Mouse (Mus musculus) Patski (cell line): ENCODE results near the gene Abce1. TPM values are rescaled to one million over a fixed set of nuclear protein-coding genes. Genes with fewer than 3 reads are reported as not detected.
A peak's percentile ranks its signal among the peaks of the same experiment; 100 is the strongest.
"Not testable (repeated sequence)": the region's sequence is repeated elsewhere in the genome, so short reads cannot be mapped to it uniquely, and the experiment has no call there.

ENCODE experiments used
- ATAC-seq: fragments of 100-300 bp; one replicate; pipeline ENCODE4 v1.8.0; 2021
- CTCF ChIA-PET: fragments of 350-600 bp; sonication (Branson Sonifier 250); formaldehyde crosslinking; loops from one replicate; lab custom pipeline; 2022; ENCODE audit warnings: inconsistent platforms; lab: Charles Lee
- POLR2A ChIA-PET: fragments of 350-600 bp; sonication (Branson Sonifier 250); formaldehyde crosslinking; loops from one replicate; lab custom pipeline; 2022; ENCODE audit warnings: antibody characterized with exemption, inconsistent platforms; lab: Charles Lee
- DNase-seq: peaks from one replicate; pipeline ENCODE4 v3.0.0-alpha.2; 2011; ENCODE audit warnings: low read depth, low spot score
- H3K27me3 ChIP-seq: fragments of 371-371 bp; one replicate; pipeline ENCODE4 v1.5.1; 2021
- CTCF ChIP-seq: fragments of 100-300 bp; IDR thresholded peaks from one replicate; pipeline ENCODE4 v1.5.1; 2021
- in situ Hi-C: fragments of 300-500 bp; cut with MboI; formaldehyde crosslinking; loops from 3 replicates; pipeline ENCODE4 v1.11.1; 2018; ENCODE audit warnings: low pct_unique_long_range_greater_than_20kb, mixed read lengths
- polyA plus RNA-seq: library from polyadenylated mRNA; unstranded; gene quantifications from one replicate; pipeline ENCODE4 v1.2.3, GENCODE M21; 2021

Abce1 gene
- polyA plus RNA-seq, 1 experiment from 2014 or later: 99.0 TPM

DNA sequence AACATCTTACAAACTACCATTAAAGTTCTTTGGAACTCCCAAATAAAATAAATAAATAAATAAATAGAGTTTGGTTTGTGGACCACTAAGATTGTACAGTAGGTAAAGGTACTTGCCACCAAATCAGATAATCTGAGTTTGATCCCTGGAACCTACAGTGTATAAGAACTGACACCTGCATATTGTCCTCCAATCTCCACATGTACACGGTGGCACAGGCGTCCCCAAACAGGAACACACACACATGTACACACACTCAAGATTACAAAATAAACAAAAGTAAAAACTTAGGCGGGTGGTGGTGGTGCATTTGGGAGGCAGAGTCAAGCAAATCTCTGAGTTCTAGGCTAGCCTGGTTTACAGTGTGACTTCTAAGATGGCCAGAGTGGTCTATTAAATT lies 4.9 kb downstream of the Abce1 start:
- TF ChIP-seq CTCF: no peak
- CTCF ChIA-PET: no interaction called here
- POLR2A ChIA-PET: no interaction called here
- in situ Hi-C loops: loop anchor here (25.0 kb wide), 1 partner anchor 1281 kb away; no protein-coding TSS in a partner anchor
- ATAC-seq: no peak
- H3K27me3 ChIP-seq: no peaks in the 10 kb centered on the region
- no peak for DNase-seq

DNA sequence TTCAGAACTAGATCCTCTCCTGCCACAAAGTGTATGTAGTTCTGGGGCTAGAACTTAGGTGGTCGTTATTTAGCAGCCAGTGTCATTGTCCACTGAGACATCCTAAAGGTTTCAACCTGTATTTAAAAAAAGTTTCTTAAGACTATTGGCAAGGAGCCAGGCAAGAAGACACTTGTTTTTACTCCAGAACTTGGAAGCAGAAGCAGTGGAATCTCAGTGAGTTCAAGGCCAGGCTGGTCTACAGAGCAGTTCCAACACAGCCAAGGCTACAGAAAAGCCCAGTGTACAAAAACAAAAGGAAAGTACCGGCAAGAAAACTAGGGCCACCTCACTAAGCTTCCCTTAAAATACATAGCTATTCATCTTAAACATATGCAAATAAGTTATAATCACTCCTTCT lies 19.0 kb downstream of the Abce1 start:
- POLR2A ChIA-PET: no interaction called here
- CTCF ChIA-PET: no interaction called here
- H3K27me3 ChIP-seq: no peaks in the 10 kb centered on the region
- TF ChIP-seq CTCF: no peak
- DNase-seq (no peak), ATAC-seq (no peak)
- in situ Hi-C loops: no loop called here

DNA sequence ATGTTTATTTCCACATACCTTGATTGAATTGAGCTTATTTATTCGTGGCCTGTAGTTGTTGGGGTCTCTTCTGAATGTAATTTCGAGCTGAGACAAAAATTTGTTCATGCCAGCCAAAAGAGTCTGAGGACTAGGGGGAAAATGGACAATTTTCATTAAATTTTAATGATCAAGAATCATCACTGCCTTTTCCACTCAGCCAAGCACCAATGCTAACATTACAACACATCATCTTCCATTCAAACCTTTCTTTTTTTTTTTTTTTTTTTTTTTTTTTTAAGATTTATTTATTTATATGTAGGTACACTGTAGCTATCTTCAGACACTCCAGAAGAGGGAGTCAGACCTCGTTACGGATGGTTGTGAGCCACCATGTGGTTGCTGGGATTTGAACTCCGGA lies 25.6 kb downstream of the Abce1 start:
- DNase-seq, POLR2A ChIA-PET, in situ Hi-C loops, H3K27me3 ChIP-seq, ATAC-seq: not testable (repeated sequence)
- CTCF ChIA-PET: interaction anchor here (1.5 kb wide), 1 partner anchor 31 kb away, joined by 3 read pairs; no protein-coding TSS in a partner anchor

DNA sequence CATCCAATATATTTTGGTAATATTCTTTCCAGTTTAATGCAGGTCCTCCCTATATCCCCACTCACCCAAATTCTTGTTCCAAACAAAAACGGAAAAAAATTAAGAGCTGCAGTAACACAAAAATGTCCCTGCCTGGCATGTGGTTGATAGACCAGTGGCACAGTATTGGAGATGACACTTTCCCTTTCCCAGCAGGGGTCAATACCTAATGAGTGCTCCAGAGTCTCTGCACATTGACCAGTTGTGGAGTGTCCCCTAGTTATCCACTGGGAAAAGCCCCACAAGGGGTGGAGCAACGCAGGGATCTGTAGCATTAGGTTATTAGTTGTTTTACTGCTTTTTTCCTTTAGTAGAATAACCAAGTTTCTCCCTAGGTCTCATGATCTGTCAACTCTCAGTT lies 30.6 kb downstream of the Abce1 start:
- ChIA-PET CTCF (interaction anchor here (1.3 to 2.1 kb wide), 2 partner anchors 9 to 11 kb away, joined by 3 to 6 read pairs; no protein-coding TSS in a partner anchor), POLR2A (no interaction called here)
- no peaks in the 10 kb centered on the region for H3K27me3 ChIP-seq
- DNase-seq: no peak
- in situ Hi-C loops: no loop called here
- ATAC-seq: no peak
- no peak for TF ChIP-seq CTCF

DNA sequence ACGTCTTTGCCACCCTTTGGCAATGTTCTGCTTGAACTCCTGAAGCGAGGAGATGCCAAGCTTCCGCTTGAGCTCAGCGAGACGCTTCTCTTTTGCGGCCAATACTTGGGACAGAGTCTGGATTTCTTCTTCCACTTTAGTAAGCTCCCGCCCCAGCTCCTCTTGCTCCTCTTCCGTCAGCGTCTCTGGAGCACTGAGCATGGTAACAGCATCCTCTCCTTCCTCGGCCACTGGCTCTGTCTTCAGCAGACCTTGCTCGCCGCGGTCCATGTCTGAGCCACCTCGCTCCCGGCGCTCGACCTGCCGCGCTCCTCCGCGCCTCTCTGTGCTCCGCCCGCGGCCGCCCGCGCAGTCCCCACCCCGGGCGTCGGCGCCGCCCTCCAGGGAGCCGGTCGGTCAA lies 31.0 kb downstream of the Abce1 start:
- H3K27me3 ChIP-seq: no peaks in the 10 kb centered on the region
- in situ Hi-C loops: no loop called here
- ATAC-seq (no peak), DNase-seq (no peak)
- TF ChIP-seq CTCF: no peak
- CTCF ChIA-PET: no interaction called here
- POLR2A ChIA-PET: no interaction called here

DNA sequence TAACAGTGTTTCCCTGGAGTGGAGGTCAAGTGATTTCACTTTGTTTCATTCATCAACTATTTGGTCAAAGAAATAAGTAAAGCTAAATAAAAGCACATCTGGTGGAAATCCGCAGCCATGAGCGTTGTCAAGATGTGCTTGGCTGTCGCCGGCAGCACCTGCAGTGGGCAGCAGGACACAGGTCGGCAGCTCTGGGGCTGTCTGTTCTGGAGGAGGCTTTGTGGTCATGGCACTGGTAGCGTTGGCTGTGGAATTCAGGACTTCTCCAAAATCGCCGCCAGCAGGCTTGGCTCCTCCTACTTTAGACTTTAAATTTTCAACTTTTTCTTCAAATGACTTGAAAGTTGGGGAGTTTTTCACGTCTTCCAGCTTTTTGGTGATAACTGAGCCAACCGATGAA lies 31.5 kb downstream of the Abce1 start:
- ATAC-seq, H3K27me3 ChIP-seq, CTCF ChIA-PET, DNase-seq, in situ Hi-C loops, POLR2A ChIA-PET: not testable (repeated sequence)

DNA sequence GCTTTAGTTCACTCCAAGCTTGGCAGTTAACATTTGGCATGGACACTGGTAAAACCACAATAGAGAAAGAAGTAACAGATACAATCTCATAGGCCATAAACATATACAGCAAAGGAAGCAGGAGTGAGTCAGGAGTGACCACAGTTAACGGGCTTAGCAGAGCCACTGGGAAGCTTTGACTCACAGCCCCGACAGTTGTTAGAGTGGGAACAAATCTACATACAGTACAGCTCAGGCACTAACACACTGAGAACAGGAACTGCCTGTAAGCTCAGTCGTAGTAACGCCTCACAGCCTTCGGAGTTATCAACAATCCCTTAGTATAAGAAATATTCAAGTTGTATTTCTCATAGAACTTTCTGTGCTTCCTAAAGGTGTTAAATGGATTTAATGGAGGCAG lies 32.5 kb downstream of the Abce1 start:
- DNase-seq: no peak

DNA sequence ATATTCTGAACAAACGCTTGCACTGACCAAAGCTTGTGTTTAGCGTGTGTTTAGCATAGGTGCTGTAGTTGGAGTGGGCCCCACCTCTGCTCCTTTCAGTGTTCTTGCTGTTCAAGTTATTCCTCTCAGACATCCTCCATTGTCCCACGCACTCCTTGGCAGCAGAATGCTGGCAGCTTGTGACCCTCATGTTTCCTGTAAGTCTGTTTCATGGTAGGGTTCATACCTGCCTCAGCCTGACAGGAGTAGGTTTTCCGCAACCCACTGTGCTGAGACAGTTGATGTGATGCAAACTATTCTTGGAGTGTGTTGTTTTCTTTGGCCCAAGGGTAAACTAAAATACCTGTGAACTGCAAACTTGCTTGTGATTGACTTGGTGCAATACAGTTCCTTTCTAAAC lies 35.1 kb downstream of the Abce1 start:
- no peak for TF ChIP-seq CTCF
- ATAC-seq (no peak), DNase-seq (no peak)
- no peaks in the 10 kb centered on the region for H3K27me3 ChIP-seq
- CTCF ChIA-PET: no interaction called here
- in situ Hi-C loops: no loop called here
- POLR2A ChIA-PET: no interaction called here

More for the DNA sequence above, 32.5 kb downstream of the Abce1 start:
- H3K27me3 ChIP-seq: no peaks in the 10 kb centered on the region
- POLR2A ChIA-PET: interaction anchor here (0.7 kb wide), 1 partner anchor 1053 kb away, joined by 5 read pairs; no protein-coding TSS in a partner anchor
- CTCF ChIA-PET: no interaction called here
- in situ Hi-C loops: no loop called here
- no peak for TF ChIP-seq CTCF
- ATAC-seq: peak; percentile 69

DNA sequence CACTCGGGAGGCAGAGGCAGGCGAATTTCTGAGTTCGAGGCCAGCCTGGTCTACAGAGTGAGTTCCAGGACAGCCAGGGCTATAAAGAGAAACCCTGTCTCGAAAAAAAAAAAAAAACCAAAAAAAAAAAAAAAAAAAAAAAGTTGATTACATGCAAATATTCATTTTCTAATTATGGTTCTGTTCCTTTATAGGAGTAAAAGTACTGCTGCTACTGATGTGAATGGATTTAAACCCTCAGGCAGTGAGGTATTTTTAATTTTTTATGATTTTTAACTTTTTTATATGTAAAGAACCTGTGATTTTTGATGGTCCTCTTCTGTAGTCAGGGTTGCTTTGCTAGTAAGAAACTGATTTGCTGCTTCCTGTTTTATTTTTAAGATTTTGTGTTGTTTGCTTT lies 52.8 kb downstream of the Abce1 start:
- H3K27me3 ChIP-seq, in situ Hi-C loops, ATAC-seq, DNase-seq, POLR2A ChIA-PET: not testable (repeated sequence)
- CTCF ChIA-PET: interaction anchor here (1.3 to 2.8 kb wide), 4 partner anchors 10 to 17 kb away, joined by 3 to 11 read pairs (median 4); no protein-coding TSS in a partner anchor

DNA sequence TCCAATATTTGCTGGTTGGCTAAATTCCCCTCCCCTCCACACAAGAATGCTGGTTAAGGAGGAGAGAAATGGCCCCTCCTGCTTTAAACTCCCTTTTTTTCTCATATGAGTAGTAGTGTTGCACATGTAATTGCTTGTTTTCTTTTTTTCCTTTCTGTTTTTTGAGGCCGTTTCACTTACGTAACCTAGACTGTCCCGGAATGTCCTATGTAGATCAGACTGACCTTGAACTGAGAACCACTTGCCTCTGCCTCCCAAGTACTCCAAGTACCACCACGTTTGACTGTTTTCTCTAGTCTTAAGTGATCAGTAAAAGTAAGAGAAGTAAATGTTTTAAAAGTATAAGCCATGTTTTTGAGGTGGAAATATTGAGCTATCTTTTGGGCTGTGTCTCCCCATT lies 57.8 kb downstream of the Abce1 start:
- in situ Hi-C loops: no loop called here
- no peaks in the 10 kb centered on the region for H3K27me3 ChIP-seq
- ChIA-PET CTCF (interaction anchor here (0.8 to 2.5 kb wide), 4 partner anchors 11 to 67 kb away, joined by 3 to 9 read pairs (median 4); no protein-coding TSS in a partner anchor), POLR2A (no interaction called here)
- ATAC-seq (no peak), DNase-seq (no peak)
- no peak for TF ChIP-seq CTCF

DNA sequence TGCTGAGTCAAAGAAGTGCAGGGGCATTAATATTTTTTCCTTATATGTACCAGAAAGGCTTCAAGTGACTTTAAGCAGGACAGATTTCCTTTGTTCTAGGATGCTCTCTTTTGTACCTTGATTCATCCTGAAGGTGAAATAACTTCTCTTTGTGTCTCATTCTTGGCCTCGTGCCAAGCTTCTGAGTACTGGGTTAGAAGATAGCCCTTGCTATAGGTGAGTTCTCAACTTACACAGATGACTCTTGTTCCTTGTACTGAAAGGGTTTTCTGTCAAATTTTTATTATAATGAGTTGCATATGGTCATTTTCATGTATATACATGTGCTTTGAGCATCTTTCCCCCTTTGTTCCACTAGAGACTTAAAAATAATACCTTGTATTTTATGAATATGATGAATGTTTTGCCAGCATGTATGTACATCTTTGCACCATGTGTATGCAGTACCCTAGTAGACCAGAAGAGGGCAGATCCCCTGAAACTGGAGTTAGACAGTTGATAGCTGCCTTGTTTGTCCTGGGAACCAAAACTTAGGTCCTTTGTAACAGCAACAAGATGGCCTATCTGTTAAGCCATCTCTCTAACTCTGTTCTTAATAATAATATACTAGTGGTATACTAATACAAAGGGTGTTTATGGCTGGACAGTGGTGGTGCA lies 61.3 kb downstream of the Abce1 start:
- DNase-seq (no peak), ATAC-seq (no peak)
- in situ Hi-C loops: no loop called here
- H3K27me3 ChIP-seq: no peaks in the 10 kb centered on the region
- ChIA-PET POLR2A (no interaction called here), CTCF (interaction anchor here (0.6 to 3.0 kb wide), 4 partner anchors 8 to 20 kb away, joined by 3 to 12 read pairs (median 8); no protein-coding TSS in a partner anchor)
- peak; percentile 68 for TF ChIP-seq CTCF
